Comparison of ENCODE assay signal across 23 mouse cellular contexts in the genomic region with DNA sequence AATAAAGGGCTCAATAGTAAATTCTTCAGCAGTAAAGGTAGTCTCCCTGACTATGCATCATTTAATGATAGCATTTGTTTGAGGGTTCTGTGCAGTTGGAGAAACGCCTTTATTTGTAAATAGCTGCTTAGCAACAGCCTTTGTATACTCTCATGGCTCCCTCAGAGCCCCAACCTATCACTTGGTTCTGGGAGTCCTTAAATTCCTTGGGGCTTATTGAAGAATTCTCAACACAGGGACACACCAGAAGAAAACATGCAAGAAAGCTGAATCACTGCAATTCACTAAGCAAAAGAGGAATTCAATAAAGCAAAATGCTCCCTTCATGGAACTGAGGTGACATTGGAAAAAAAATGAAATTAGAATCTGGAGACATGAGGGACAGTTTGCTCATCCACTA.
DNase-seq lines count a peak whose midpoint lies in the region; ATAC-seq and TF ChIP-seq lines count a peak whose summit lies in the region.
"Had no signal": no experiment of that assay in that cellular context is flagged by ENCODE, and none has a peak within 500 bp of the region (broad histone marks: within the 10 kb centered on the region; RNA-seq: fewer than 3 reads in every experiment).

No protein-coding gene starts in this region.

- no peaks in the 10 kb centered on the region for H3K36me3 ChIP-seq in kidney, postnatal 0 days (ENCODE audit: insufficient read depth, low read length)
- H3K36me3 ChIP-seq: embryonic facial prominence, embryonic 13.5 days; heart, embryonic 10.5 days; heart, embryonic 13.5 days; hindbrain, embryonic 12.5 days; hindbrain, embryonic 15.5 days had no signal

- H3K27ac ChIP-seq in kidney, postnatal 0 days: no peak overlapping the region
- H3K27ac ChIP-seq: embryonic facial prominence, embryonic 13.5 days; heart, adult 2 months; heart, embryonic 10.5 days; heart, embryonic 13.5 days; hindbrain, embryonic 12.5 days; hindbrain, embryonic 15.5 days had no signal

- peak; percentile 22 for DNase-seq in kidney, postnatal 0 days (ENCODE audit: low spot score)
- DNase-seq in kidney, adult 18-20 months: no peak
- DNase-seq in Muller cell, postnatal 12 days (ENCODE audit: inconsistent ontology term): peak; percentile 68
- peak; percentile 5 for DNase-seq in R1 (ENCODE audit: low read depth, low spot score)
- DNase-seq in embryo, embryonic 11 days: no peak
- DNase-seq in yolk sac, embryonic 10.5 days (ENCODE audit: low spot score): no peak
- DNase-seq: adrenal gland, postnatal 10 days; adrenal gland, postnatal 36 days; cerebellum, adult 18-20 months; cerebellum, adult 9-10 months; cerebellum, postnatal 14 days; forebrain, postnatal 0 days; gastrocnemius, postnatal 25 days; heart, adult 2 months; heart, postnatal 14 days; kidney, adult 11 months had no signal

- H3K4me2 ChIP-seq in kidney, postnatal 0 days (ENCODE audit: low read length): no peak overlapping the region
- H3K4me2 ChIP-seq: embryonic facial prominence, embryonic 13.5 days; heart, embryonic 13.5 days; hindbrain, embryonic 12.5 days; hindbrain, embryonic 15.5 days had no signal

- no peak overlapping the region for H3K9ac ChIP-seq in kidney, postnatal 0 days (ENCODE audit: low read depth, low read length)
- H3K9ac ChIP-seq: embryonic facial prominence, embryonic 13.5 days; forebrain, postnatal 0 days; heart, embryonic 13.5 days; hindbrain, embryonic 12.5 days; hindbrain, embryonic 15.5 days had no signal

- no peak for ATAC-seq in kidney, postnatal 0 days (replicated peaks; ENCODE audit: low FRiP score, low read depth)
- ATAC-seq: activated CD4-positive, CD25-positive, alpha-beta regulatory T cell, adult 4 months; forebrain, embryonic 14.5 days; forebrain, postnatal 0 days had no signal

- WGBS in kidney, postnatal 0 days: 27% methylated on average over 1 of the region's 1 CpGs

- TF ChIP-seq CTCF in kidney, postnatal 0 days (IDR thresholded peaks at IDR 0.05; ENCODE audit: low read depth): no peak

- H3K27me3 ChIP-seq in kidney, postnatal 0 days (ENCODE audit: insufficient read depth, low read length): no peaks in the 10 kb centered on the region
- H3K27me3 ChIP-seq: embryonic facial prominence, embryonic 13.5 days; heart, embryonic 13.5 days; hindbrain, embryonic 12.5 days; hindbrain, embryonic 15.5 days had no signal

- H3K4me1 ChIP-seq in kidney, postnatal 0 days (replicated peaks; ENCODE audit: insufficient read depth, low read length): no peaks in the 10 kb centered on the region
- H3K4me1 ChIP-seq: embryonic facial prominence, embryonic 13.5 days; heart, embryonic 10.5 days; hindbrain, embryonic 12.5 days had no signal

- H3K4me3 ChIP-seq in kidney, postnatal 0 days (replicated peaks; ENCODE audit: low read depth, low read length): no peak overlapping the region
- H3K4me3 ChIP-seq: embryonic facial prominence, embryonic 13.5 days; heart, adult 2 months; heart, embryonic 10.5 days; heart, embryonic 13.5 days; hindbrain, embryonic 12.5 days; hindbrain, embryonic 15.5 days had no signal

- no peaks in the 10 kb centered on the region for H3K9me3 ChIP-seq in kidney, postnatal 0 days (replicated peaks; ENCODE audit: low read length)
- H3K9me3 ChIP-seq: embryonic facial prominence, embryonic 13.5 days; heart, embryonic 10.5 days; heart, embryonic 13.5 days; hindbrain, embryonic 12.5 days; hindbrain, embryonic 15.5 days had no signal

Comparison
In these comparisons a context has a peak if more than half of its experiments do, and no peak if none do; other contexts are left out.
1. DNase-seq: peak in kidney, postnatal 0 days (single experiment), Muller cell, postnatal 12 days (single experiment) and R1 (single experiment); none in kidney, adult 18-20 months (single experiment), embryo, embryonic 11 days (single experiment) and yolk sac, embryonic 10.5 days (single experiment).